Mouse (Mus musculus) splenic B cell, adult 2 months (primary cell): Measurements from ENCODE around the gene C530008M17Rik.

ENCODE experiments used
- DNase-seq: peaks from one replicate; pipeline ENCODE4 v3.0.0-alpha.2; 2011; ENCODE audit warnings: low read depth, low spot score
- H3K27me3 ChIP-seq: 2 replicates; pipeline ENCODE4 v1.6.1; 2012; ENCODE audit warnings: mild to moderate bottlenecking, low read length, moderate library complexity, mixed read lengths; ENCODE audit not compliant: control insufficient read depth, poor library complexity, insufficient read depth, severe bottlenecking
- H3K36me3 ChIP-seq: 2 replicates; pipeline ENCODE4 v1.6.1; 2012; ENCODE audit warnings: mild to moderate bottlenecking, low read length, moderate library complexity, mixed read lengths; ENCODE audit not compliant: control insufficient read depth, poor library complexity, insufficient read depth, severe bottlenecking

The C530008M17Rik gene

DNA sequence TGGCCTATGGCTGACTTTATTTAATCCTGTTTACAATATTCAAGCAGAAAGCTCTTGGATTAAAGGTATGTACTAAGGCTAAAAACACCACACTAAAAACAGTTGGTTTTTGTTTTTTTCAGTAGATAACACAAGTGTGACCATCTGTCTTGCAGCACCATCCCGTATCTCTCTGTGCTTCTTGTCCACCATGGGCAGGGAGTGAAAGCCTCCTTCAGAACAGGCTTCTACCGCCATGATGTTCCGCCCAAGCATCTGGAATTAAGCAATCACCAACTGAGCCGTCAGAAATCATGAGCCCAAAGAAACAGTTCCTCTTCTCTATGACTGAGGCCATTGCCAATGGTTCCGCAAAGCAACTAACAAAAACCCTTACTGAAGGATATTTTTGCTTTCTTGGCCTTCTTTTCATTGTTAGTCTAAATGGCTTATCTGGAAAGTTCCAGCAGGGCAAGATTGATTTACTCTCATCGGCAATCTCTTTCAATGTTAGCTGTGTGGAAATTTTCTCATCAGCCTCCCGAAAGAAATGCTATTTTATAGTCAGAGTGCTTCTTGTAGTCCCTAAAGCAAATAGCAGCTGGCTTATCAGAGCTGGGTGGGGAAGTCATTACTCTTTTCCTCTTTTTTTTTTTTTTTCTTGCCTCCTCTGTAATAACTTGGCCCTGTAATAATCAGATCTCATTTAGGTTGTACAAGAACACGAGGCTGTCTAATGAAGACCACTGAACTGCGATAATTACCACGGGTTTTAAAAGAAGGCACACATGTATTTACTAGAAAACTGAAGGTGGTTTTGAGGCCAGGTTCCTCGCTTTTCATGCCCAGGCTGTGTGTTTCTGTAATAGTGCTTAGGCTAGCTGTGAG, 49.2 kb downstream of the C530008M17Rik start:
- Histone ChIP-seq H3K36me3 (no peaks in the 10 kb centered on the region), H3K27me3 (no peaks in the 10 kb centered on the region)
- DNase-seq: no peak

DNA sequence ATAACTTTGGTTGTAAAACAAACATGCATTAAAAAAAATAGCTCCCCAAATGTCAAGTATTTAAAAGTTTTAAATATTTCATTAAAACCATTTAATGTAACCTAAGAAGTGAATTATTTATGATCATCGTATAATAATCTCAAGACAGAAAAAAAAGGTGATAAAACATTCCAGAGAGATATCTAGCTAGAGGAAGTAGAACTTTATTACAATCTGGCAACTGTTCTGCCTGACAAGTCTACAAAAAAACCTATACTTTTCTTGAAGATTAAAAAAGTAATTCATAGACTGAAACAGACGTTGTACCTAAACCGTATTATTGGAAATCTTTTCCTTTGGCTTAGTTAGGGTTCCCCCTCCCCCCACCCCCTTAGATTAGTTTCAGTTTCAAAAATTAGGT, 50.8 kb downstream of the C530008M17Rik start:
- Histone ChIP-seq H3K36me3 (no peaks in the 10 kb centered on the region), H3K27me3 (no peaks in the 10 kb centered on the region)
- no peak for DNase-seq

DNA sequence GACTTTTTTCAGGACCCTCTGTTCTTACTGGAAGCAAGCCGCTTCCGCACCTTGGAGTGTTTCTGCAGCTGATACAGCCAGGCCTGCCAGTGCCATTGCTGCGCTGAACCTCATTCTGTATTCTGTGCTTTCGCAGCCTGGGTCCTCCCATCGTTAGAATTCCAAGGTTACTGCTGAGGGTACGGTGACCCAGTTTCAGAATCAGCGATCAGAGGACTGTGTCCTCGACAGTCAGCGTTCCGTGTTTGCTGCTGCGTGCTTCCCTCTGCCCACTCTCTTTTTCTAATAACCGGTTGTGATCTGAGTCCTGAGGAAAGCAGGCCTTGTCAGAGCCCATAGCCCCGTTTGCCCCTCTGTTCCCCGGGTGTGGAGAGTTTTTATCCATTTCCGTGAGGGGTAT, 51.7 kb downstream of the C530008M17Rik start:
- Histone ChIP-seq H3K27me3 (no peaks in the 10 kb centered on the region; the same call in 1 of the 2 replicates), H3K36me3 (no peaks in the 10 kb centered on the region)
- DNase-seq: no peak

DNA sequence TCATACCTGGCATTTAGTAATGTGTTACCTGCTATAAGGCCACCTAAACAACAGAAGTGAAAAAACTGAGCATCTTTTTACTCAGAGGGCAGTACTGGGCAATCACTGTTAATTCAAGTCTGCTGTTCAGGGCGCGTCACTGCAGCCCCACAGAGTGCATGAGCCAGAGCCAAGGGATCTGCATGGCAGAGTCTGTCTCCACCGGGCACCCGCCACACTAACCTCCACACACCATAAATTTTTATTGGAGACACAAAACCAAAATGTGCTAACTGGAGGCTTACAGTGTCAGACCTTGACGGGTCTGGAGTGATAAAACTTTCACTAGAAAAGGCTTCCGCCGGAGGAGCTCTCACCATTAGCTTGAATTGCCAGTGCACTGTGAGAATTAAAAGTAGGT, 57.4 kb downstream of the C530008M17Rik start:
- no peaks in the 10 kb centered on the region for H3K36me3 ChIP-seq
- no peaks in the 10 kb centered on the region; the same call in 1 of the 2 replicates for H3K27me3 ChIP-seq
- no peak for DNase-seq

DNA sequence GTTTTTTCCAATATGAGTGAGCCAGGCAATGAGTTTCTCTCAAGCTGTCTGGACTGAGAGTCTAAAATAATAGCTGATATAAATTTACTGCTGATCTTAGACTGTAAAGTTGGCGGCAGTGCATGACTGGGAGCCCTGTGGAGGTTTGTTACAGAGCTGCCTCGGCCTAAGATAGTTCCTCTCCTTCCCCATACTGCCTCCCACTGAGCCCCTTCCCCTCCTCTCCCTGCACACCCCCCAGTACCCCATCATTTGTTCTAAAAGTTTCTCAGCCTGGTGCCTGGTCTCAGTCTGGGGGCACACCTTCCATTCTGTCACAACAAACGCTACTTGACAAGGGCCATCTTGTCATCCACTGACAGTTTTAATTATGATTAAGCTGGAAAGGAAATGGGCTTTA, 63.6 kb downstream of the C530008M17Rik start:
- Histone ChIP-seq H3K36me3 (no peaks in the 10 kb centered on the region), H3K27me3 (no peaks in the 10 kb centered on the region)
- no peak for DNase-seq

DNA sequence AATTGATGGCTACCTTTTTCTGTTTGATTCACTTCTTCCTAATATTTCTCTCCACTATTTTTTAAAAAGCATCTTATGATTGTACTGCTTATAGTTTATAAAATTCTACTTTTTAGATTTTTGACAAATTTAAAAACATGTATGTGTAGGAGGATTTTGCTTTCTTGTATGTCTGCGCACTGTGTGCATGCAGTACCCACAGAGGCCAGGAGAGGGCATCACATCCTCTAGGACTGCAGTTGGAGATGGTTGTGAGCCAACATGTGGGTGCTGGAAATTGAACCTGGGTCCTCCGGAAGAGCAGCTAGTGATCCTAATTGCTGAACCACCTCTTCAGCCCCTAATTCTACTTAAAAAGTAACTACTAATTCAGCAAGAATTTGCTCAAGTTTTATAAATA, 68.6 kb downstream of the C530008M17Rik start:
- H3K36me3 ChIP-seq: no peaks in the 10 kb centered on the region
- no peak for DNase-seq

DNA sequence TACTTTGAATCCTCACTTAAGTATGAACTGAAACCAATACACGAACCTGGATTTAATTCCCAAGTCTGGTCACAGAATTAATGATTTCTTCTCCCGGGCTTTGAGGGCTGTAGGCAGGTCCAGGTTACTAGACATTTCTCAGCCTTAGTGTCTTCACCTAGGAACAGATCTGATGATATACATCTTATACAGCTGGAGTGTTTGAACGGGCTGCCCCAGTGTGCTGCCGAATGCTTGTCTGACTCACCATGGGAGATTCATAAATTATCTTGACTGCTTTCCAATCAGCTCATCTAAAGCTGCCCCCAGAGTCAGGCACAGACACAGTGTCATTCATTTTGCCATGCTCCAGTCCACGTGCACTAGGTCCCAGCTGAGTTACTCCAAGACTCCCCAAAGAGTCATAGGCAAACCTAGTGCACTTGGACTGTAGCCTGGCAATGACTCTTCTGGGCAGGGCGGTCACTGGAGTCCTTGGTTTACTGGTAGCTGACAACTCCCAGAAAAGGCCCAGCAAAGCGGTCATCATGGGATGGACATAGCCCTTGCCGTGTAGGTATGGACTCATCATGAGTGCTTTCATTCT, 70.3 kb downstream of the C530008M17Rik start:
- H3K36me3 ChIP-seq: no peaks in the 10 kb centered on the region
- H3K27me3 ChIP-seq: no peaks in the 10 kb centered on the region
- no peak for DNase-seq

More for the DNA sequence above, 68.6 kb downstream of the C530008M17Rik start:
- H3K27me3 ChIP-seq: no peaks in the 10 kb centered on the region

DNA sequence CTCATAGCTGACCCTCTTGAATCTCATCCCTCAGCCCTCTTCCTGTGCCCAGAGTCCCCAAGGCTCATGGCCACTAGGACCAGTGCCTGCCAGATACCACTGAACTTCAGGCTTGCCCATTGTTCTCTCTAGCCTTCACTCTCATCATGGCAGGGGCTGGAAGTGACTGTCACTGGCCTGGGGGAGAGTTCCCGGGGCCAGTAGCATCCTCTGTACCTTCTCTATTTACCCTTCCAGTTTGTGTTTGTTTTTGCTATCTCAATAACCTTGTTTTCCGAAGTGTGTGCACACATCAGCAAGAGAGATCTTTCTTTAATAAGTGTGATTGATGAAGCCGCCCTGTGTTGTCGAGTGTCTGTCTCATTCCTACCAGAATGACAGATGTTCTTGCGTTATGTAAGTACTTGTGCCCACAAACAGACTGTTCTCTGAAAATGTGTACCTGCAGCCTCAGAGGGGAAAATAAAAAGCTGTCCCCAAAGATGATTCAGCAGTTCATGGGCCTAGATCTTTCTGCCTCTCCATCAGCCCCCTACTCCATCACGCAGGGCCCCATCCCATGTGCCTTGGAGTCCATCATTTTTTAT, 76.8 kb downstream of the C530008M17Rik start:
- Histone ChIP-seq H3K27me3 (no peaks in the 10 kb centered on the region), H3K36me3 (no peaks in the 10 kb centered on the region)
- no peak for DNase-seq

DNA sequence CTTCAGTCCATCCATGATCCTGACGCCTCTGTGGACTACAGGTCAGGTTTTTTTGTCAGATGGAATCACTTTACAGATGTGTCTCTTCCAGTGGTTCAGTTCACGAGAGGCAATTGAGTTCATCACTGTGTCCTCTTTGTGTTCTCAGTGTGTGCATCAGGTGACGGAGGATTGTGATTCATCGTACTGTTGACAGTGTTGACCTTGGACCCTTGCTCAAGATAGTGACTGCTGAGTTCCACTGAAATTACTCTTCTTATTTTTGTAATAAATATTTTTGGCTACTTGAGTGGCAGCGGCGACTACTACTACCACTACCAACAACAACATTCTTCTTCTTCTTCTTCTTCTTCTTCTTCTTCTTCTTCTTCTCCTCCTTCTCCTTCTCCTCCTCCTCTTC, 85.2 kb downstream of the C530008M17Rik start:
- no peaks in the 10 kb centered on the region for H3K36me3 ChIP-seq
- H3K27me3 ChIP-seq: no peaks in the 10 kb centered on the region
- no peak for DNase-seq

DNA sequence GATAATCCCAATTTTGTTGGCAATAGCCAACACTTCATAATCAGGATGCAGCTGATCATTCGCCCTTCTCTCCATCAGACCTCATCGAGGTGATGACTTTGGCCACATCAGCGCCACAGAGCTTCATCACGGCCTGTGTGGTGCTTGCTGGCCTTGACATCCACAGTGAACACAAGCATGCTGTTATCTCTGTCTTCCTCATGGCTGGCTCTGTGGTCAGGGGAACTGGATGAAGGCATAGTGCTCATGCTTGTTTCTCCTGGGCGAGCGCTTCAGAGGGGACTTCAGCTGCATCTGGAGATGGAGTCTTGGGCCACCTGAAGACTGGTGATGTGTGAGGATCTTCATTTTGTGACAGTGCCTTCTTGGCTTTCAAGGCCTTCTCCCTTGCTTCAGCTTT, 85.8 kb downstream of the C530008M17Rik start:
- Histone ChIP-seq H3K27me3 (no peaks in the 10 kb centered on the region), H3K36me3 (no peaks in the 10 kb centered on the region)
- DNase-seq: no peak

DNA sequence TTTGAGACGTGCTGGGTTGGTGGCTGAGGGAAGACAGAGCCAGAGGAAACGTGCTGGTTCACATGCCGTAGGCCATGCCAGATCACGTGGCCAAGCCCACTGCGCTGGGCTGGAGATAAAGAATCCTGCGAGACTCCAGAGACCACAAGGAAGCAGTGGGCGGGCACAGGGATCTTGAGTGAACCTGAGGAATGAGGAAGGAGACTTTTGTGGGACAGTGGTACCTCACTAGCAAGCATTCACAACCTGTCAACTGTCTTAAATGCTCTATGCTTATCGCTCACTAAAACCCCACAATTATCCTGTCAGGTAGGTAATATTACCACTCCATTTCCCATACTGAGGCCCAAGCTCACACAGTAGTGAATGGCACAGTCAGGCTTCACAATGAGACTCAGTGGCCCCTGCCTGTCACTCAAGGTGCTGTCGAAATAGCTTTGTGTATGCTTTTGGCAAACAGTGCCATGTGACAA, 88.5 kb downstream of the C530008M17Rik start:
- Histone ChIP-seq H3K36me3 (no peaks in the 10 kb centered on the region), H3K27me3 (no peaks in the 10 kb centered on the region)
- DNase-seq: no peak

DNA sequence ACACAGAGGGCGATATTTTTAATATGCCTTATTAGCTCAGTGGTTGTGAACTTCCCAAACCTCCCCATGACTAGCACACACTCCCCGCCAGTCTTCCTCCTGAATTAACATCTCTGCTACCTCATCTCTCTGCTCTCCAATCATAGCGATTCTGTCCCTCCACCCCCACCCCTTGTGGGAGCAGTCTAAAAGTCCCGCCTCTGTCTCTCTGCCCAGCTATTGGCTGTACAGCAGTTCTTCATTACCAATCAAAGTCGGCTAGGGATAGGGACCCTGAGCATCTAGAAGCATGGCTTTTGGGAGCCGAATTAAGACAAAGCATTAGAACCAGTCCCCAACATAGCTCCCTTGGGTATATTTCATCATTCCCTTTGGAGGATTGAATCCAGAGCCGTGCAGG, 91.5 kb downstream of the C530008M17Rik start:
- H3K27me3 ChIP-seq: no peaks in the 10 kb centered on the region
- H3K36me3 ChIP-seq: no peaks in the 10 kb centered on the region
- no peak for DNase-seq

DNA sequence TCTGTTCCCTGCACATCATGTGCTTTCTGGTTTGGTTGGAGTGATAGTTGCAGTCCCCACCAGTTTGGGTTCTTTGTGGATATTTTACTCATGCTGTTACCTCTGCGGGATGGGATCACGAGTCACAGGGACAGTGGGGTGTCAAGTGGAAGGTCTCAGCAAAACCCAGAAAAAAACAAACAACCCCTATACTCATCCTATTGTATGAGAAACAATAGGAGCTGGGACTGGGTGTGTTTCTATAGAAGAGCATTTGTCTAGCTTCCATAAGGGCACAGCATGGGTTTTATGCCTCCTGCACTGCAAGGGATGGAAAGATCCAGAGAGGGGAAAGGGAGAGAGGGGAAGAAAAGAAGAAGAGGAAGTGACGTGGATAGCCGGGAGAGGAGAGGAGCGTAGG, 96.0 kb downstream of the C530008M17Rik start:
- no peaks in the 10 kb centered on the region for H3K36me3 ChIP-seq
- no peaks in the 10 kb centered on the region for H3K27me3 ChIP-seq
- DNase-seq: no peak

DNA sequence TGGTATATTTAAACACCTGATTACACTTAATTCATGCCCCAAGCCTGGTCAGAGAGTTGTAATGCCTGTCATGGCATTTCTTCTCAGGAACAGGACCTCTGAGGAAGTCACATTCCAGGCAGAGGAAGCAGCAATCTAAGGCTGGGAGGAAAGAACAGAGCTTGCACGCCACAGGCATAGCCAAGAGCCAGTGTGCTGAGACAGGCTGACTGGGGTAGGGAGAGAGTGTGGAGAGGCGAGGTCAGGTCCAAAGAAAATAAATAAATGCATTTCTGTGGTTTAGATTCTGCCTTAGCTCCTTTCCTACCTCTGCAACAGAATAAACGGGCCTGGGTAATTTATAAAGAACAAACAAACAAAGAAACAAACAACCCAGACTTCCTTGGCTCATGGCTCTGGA, 104.0 kb downstream of the C530008M17Rik start:
- no peaks in the 10 kb centered on the region for H3K27me3 ChIP-seq
- no peaks in the 10 kb centered on the region for H3K36me3 ChIP-seq
- DNase-seq: no peak

DNA sequence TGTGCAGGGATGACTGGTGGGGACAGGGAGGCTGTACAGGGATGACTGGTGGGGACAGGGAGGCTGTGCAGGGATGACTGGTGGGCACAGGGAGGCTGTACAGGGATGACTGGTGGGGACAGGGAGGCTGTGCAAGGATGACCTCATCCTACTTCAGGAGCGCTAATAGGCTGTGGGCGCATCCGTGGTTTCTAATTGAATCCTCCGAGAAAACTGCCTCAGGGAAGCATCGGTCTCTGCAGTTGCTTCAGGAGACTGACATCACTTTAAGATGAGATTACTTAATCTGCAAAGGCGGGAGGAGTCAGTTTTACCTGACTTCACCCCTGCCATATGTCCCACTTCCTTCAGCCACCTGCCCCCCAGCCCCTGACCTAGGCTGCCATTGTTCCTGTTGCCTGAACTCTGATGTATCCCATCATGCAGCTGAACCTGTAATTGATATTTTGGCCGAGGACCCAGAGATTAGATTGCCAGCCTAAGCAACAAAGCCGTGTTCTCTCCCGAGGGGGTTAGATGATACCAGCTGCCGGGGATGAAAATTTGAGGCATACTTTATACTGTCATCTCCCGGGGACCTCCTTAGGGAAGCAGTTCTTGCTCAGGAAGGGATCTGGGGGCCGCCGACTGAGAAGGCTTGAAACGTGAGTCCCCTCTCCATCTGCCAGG, 105.9 kb downstream of the C530008M17Rik start:
- DNase-seq: no peak
- H3K36me3 ChIP-seq: no peaks in the 10 kb centered on the region
- no peaks in the 10 kb centered on the region for H3K27me3 ChIP-seq
